Comparison of ENCODE assay signal across 9 mouse cellular contexts in the genomic region with DNA sequence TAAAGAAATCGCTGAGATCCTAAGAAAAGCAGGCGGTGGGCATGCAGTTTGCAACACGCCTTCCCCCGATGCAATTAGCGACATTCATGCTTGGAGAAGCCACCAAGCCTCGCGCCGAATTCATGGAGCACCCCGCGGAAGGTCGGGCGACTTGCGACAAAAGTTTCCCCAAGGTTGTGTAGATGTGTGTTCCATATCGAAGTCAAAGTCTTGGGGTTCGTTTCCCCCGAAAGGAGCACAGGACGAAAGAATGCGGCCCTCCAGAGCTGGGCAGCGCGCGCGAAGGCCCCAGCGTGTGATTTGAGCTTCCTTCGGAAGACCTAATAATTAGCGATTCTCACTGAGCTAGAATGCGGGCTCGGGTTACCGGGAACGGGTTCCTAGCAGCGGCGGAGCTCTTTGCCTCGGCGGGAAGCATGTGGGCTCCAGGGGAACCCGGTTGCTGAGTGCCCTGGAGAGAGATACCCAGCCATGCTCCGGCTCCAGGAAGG. TPM values are rescaled to one million over a fixed set of nuclear protein-coding genes. Genes with fewer than 3 reads are reported as not detected.
DNase-seq lines count a peak whose midpoint lies in the region; ATAC-seq and TF ChIP-seq lines count a peak whose summit lies in the region.
"Had no signal": no experiment of that assay in that cellular context is flagged by ENCODE, and none has a peak within 500 bp of the region (broad histone marks: within the 10 kb centered on the region; RNA-seq: fewer than 3 reads in every experiment).

No protein-coding gene starts in this region.

- no peak for TF ChIP-seq CTCF in cerebellum, adult 2 months (IDR thresholded peaks at IDR 0.05; ENCODE audit: borderline replicate concordance, insufficient read depth, low read depth, low read length)

- no peaks in the 10 kb centered on the region for H3K36me3 ChIP-seq in heart, embryonic 11.5 days (ENCODE audit: control insufficient read depth, insufficient read depth, low read length)
- H3K36me3 ChIP-seq in forebrain, embryonic 16.5 days (ENCODE audit: control insufficient read depth, insufficient read depth), result no peaks in the 10 kb centered on the region
- no peaks in the 10 kb centered on the region for H3K36me3 ChIP-seq in midbrain, embryonic 15.5 days (replicated peaks)

- TF ChIP-seq POLR2A in cerebellum, adult 2 months (IDR thresholded peaks at IDR 0.05; ENCODE audit: borderline replicate concordance, insufficient read depth, low read length), result no peak

- peaks cover 99% of the 10 kb centered on the region for H3K27me3 ChIP-seq in heart, embryonic 11.5 days (ENCODE audit: control insufficient read depth, insufficient read depth, low read length)
- no peaks in the 10 kb centered on the region for H3K27me3 ChIP-seq in cerebellum, adult 2 months (ENCODE audit: control insufficient read depth, insufficient read depth, low read length)
- peaks cover 47% of the 10 kb centered on the region for H3K27me3 ChIP-seq in forebrain, embryonic 16.5 days (replicated peaks; ENCODE audit: control insufficient read depth, insufficient read depth, low read length)
- peaks cover 88% of the 10 kb centered on the region for H3K27me3 ChIP-seq in midbrain, embryonic 15.5 days (replicated peaks)

- H3K9me3 ChIP-seq in heart, embryonic 11.5 days (replicated peaks; ENCODE audit: control insufficient read depth, low read length), result no peaks in the 10 kb centered on the region
- no peaks in the 10 kb centered on the region for H3K9me3 ChIP-seq in forebrain, embryonic 16.5 days (ENCODE audit: control insufficient read depth, low read length)
- H3K9me3 ChIP-seq in midbrain, embryonic 15.5 days, result no peaks in the 10 kb centered on the region

- no peak overlapping the region for H3K27ac ChIP-seq in heart, embryonic 11.5 days (ENCODE audit: low read depth, low read length)
- peak overlapping the region; percentile 79 for H3K27ac ChIP-seq in cerebellum, adult 2 months (ENCODE audit: insufficient read depth, low read length)
- no peak overlapping the region for H3K27ac ChIP-seq in forebrain, embryonic 16.5 days (ENCODE audit: low read length)
- no peak overlapping the region for H3K27ac ChIP-seq in midbrain, embryonic 15.5 days

- under 1% methylated on average over 35 of the region's 35 CpGs for WGBS in heart, embryonic 11.5 days (ENCODE audit: insufficient replicate concordance)
- WGBS in cerebellum, adult 2 months, result 1% methylated on average over 35 of the region's 35 CpGs
- WGBS in forebrain, embryonic 16.5 days, result under 1% methylated on average over 35 of the region's 35 CpGs
- under 1% methylated on average over 35 of the region's 35 CpGs for WGBS in midbrain, embryonic 15.5 days

- H3K4me2 ChIP-seq in heart, embryonic 11.5 days, result peak overlapping the region; percentile 6
- H3K4me2 ChIP-seq in forebrain, embryonic 16.5 days (ENCODE audit: low read length), result peak overlapping the region; percentile 43
- peak overlapping the region; percentile 24 for H3K4me2 ChIP-seq in midbrain, embryonic 15.5 days

- no peak for DNase-seq in heart, adult 11 months
- peak in 1 of 2 experiments; percentile 73 for DNase-seq in cerebellum, adult 2 months
- no peak for DNase-seq in right cerebral cortex, postnatal 14 days
- no peak for DNase-seq in spleen, postnatal 36 days (ENCODE audit: low spot score in 2 of 2)
- no peak for DNase-seq in frontal cortex, adult 2 months (ENCODE audit: extremely low spot score in 1 of 2, low spot score in 1 of 2)

- no peak for ATAC-seq in heart, embryonic 11.5 days (replicated peaks; ENCODE audit: insufficient number of reproducible peaks, low FRiP score, low TSS enrichment)
- ATAC-seq in forebrain, embryonic 16.5 days, result no peak
- no peak for ATAC-seq in midbrain, embryonic 15.5 days (replicated peaks)

- no peak overlapping the region for H3K9ac ChIP-seq in heart, embryonic 11.5 days (ENCODE audit: low read depth, low read length)
- peak overlapping the region; percentile 49 for H3K9ac ChIP-seq in forebrain, embryonic 16.5 days (replicated peaks; ENCODE audit: low read depth, low read length)
- no peak overlapping the region for H3K9ac ChIP-seq in midbrain, embryonic 15.5 days

- H3K4me3 ChIP-seq in heart, embryonic 11.5 days (ENCODE audit: low read depth, low read length), result no peak overlapping the region
- H3K4me3 ChIP-seq in cerebellum, adult 2 months (replicated peaks; ENCODE audit: insufficient read depth, low read depth, low read length), result peak overlapping the region; percentile 91
- peak overlapping the region; percentile 34 for H3K4me3 ChIP-seq in forebrain, embryonic 16.5 days (replicated peaks; ENCODE audit: low read length)
- H3K4me3 ChIP-seq in midbrain, embryonic 15.5 days, result peak overlapping the region; percentile 9

- peaks cover 16% of the 10 kb centered on the region for H3K4me1 ChIP-seq in heart, embryonic 11.5 days (ENCODE audit: control insufficient read depth, insufficient read depth, low read length)
- H3K4me1 ChIP-seq in cerebellum, adult 2 months (ENCODE audit: control insufficient read depth, insufficient read depth, low read length), result peaks cover 6% of the 10 kb centered on the region
- H3K4me1 ChIP-seq in forebrain, embryonic 16.5 days (replicated peaks; ENCODE audit: control insufficient read depth, insufficient read depth, low read length), result peaks cover 40% of the 10 kb centered on the region
- peaks cover 4% of the 10 kb centered on the region; the same call in 1 of the 2 replicates for H3K4me1 ChIP-seq in midbrain, embryonic 15.5 days

RNA-seq across cellular contexts. Expression of a gene that starts 0.7 kb away (rescaled TPM):
- polyA plus RNA-seq in heart, embryonic 11.5 days (2014; fragmentation: Nextera tagmentation; extraction: Ambion mirVana), result 0.37 and 0.82 TPM in 2 replicates
- polyA plus RNA-seq in cerebellum, adult 2 months (2012; rRNA removed), result 84.5 and 103 TPM in 2 replicates
- polyA plus RNA-seq in forebrain, embryonic 16.5 days (2015; fragmentation: Nextera tagmentation; extraction: Ambion mirVana), result 39.9 and 42.2 TPM in 2 replicates
- polyA plus RNA-seq in midbrain, embryonic 15.5 days (2015; fragmentation: Nextera tagmentation; extraction: Ambion mirVana), result 22.5 and 23.3 TPM in 2 replicates
- polyA plus RNA-seq in frontal cortex, adult 2 months (2012; rRNA removed), result 40.3 and 47.5 TPM in 2 replicates
- polyA plus RNA-seq: gonadal fat pad, adult 2 months had no signal

Comparison
In these comparisons a context has a peak if more than half of its experiments do, and no peak if none do; other contexts are left out.
1. RNA of a gene that starts 0.7 kb away (polyA plus RNA-seq): 84.5 to 103 TPM in cerebellum, adult 2 months, 40.3 to 47.5 TPM in frontal cortex, adult 2 months, 39.9 to 42.2 TPM in forebrain, embryonic 16.5 days and 22.5 to 23.3 TPM in midbrain, embryonic 15.5 days; 0.37 to 0.82 TPM in heart, embryonic 11.5 days; every median in the first group is over 10 times any median in the second.
2. Peak in every context shown above with its lines, with median percentiles within 50 percentile points of each other: H3K4me2 ChIP-seq.